Comparison of ENCODE assay signal across 19 mouse cellular contexts in genomic region chr1:92888901-92889655, GRCm38 (mm10).
DNase-seq lines count a peak whose midpoint lies in the region.
"Had no signal": no experiment of that assay in that cellular context is flagged by ENCODE, and none has a peak within 500 bp of the region (broad histone marks: within the 10 kb centered on the region; RNA-seq: fewer than 3 reads in every experiment).

No protein-coding gene starts in this region.

- DNase-seq in ES-CJ7 (ENCODE audit: low read depth, low spot score) (peak; percentile 89), R1 (ENCODE audit: low read depth, low spot score) (peak; percentile 80), ZHBTc4 (ENCODE audit: low read depth, low spot score) (peak; percentile 94)
- no peak for DNase-seq in spleen, postnatal 36 days (ENCODE audit: low spot score in 2 of 2)
- no peak for DNase-seq in ovary, postnatal 14 days (ENCODE audit: low spot score)
- DNase-seq in B cell, adult 2 months = no peak
- DNase-seq: adrenal gland, adult 2 months; adrenal gland, adult 8-10 months; adrenal gland, postnatal 10 days; adrenal gland, postnatal 14 days; adrenal gland, postnatal 25 days; adrenal gland, postnatal 36 days; cerebellum, adult 11 months; cerebellum, adult 11-12 months; cerebellum, adult 18-20 months; cerebellum, adult 2 months; cerebellum, adult 8-10 months; cerebellum, adult 9-10 months; cerebellum, adult 9-11 months had no signal

Comparison
In these comparisons a context has a peak if more than half of its experiments do, and no peak if none do; other contexts are left out.
1. DNase-seq: peak in ES-CJ7 (single experiment), R1 (single experiment) and ZHBTc4 (single experiment); none in spleen, postnatal 36 days (0 of 2), ovary, postnatal 14 days (single experiment) and B cell, adult 2 months (0 of 2).